Mouse (Mus musculus) adrenal gland, postnatal 10 days (tissue): ENCODE results near the gene Clec4a1. TPM values are rescaled to one million over a fixed set of nuclear protein-coding genes. Genes with fewer than 3 reads are reported as not detected.

Experiments
- total RNA-seq, 2 experiments: library from RNA; stranded (reverse); gene quantifications; 2 replicates each; pipeline ENCODE4 v1.2.3; 2021

Gene Clec4a1
- total RNA-seq, 2 experiments from 2014 or later, result 3.3 TPM

Other genes with a start within 250 kb of the Clec4a1 start
- gene Nanog, start 214.4 kb upstream of the Clec4a1 start, total RNA-seq, result not detected
- 10 to 100 TPM; 10.1 to 12.9 TPM for gene Slc2a3, start 120.2 kb upstream of the Clec4a1 start, total RNA-seq
- 10 to 100 TPM; 16.7 to 18.5 TPM for gene Foxj2, start 101.9 kb upstream of the Clec4a1 start, total RNA-seq
- gene C3ar1, start 65.7 kb upstream of the Clec4a1 start, total RNA-seq, result 1 to 10 TPM; 1.7 to 2.2 TPM
- 10 to 100 TPM; 44.8 to 45.8 TPM for gene Necap1, start 47.4 kb upstream of the Clec4a1 start, total RNA-seq
- 1 to 10 TPM; 2.4 to 4.2 TPM for gene Clec4a3, start 30.7 kb downstream of the Clec4a1 start, total RNA-seq
- gene Clec4a4, start 68.5 kb downstream of the Clec4a1 start, total RNA-seq, result not detected
- gene Clec4b1, start 128.1 kb downstream of the Clec4a1 start, total RNA-seq, result under 1 TPM in 1 of 2 experiments, not detected in 1; 0.97 TPM
- 1 to 10 TPM; 2.3 to 5.2 TPM for gene Clec4a2, start 184.6 kb downstream of the Clec4a1 start, total RNA-seq